Mouse (Mus musculus) olfactory bulb, adult 2 months (tissue): ENCODE results near the gene Zfp292. TPM values are rescaled to one million over a fixed set of nuclear protein-coding genes. Genes with fewer than 3 reads are reported as not detected.

Experiments
- H3K27ac ChIP-seq: fragments of 200-500 bp; 2 replicates; pipeline ENCODE4 v1.5.1; 2012; ENCODE audit warnings: low read depth, low read length; ENCODE audit not compliant: insufficient read depth
- H3K4me1 ChIP-seq: fragments of 200-500 bp; 2 replicates; pipeline ENCODE4 v1.6.1; 2012; ENCODE audit warnings: low read length; ENCODE audit not compliant: control insufficient read depth, insufficient read depth
- H3K4me3 ChIP-seq: fragments of 200-500 bp; 2 replicates; pipeline ENCODE4 v1.5.1; 2012; ENCODE audit warnings: mild to moderate bottlenecking, low read depth, low read length, moderate library complexity; ENCODE audit not compliant: insufficient read depth
- CTCF ChIP-seq: fragments of 200-500 bp; IDR thresholded peaks from 2 replicates; pipeline ENCODE4 v1.5.1; 2012; ENCODE audit warnings: low read depth, mild to moderate bottlenecking, low read length, moderate library complexity; ENCODE audit not compliant: insufficient read depth
- POLR2A ChIP-seq: fragments of 200-500 bp; IDR thresholded peaks from 2 replicates; pipeline ENCODE4 v1.6.1; 2012; ENCODE audit warnings: mild to moderate bottlenecking, low read depth, low read length, moderate library complexity; ENCODE audit not compliant: insufficient read depth
- WGBS: fragments of 180-500 bp; shearing (Covaris S2); methylation state at CpG from one replicate; pipeline ENCODE4 v1.1.7; 2018; 5-methylcytosine and 5-hydroxymethylcytosine counted together
- polyA plus RNA-seq: library from polyadenylated mRNA; stranded (reverse); fragments of >200 nt; gene quantifications from 2 replicates; pipeline ENCODE4 v1.2.4, GENCODE M21; 2012; ENCODE audit warnings: low replicate concordance; ENCODE audit not compliant: missing spikeins, insufficient read depth, insufficient read length

The Zfp292 gene
- polyA plus RNA-seq, 1 experiment: not detected

GRCm38 (mm10) chr4:34901166-34901565 lies 18.4 kb upstream of the Zfp292 start:
- no peak overlapping the region for H3K4me3 ChIP-seq
- no peak overlapping the region for H3K27ac ChIP-seq
- WGBS: 75% methylated on average over 4 of the region's 4 CpGs
- no peaks in the 10 kb centered on the region for H3K4me1 ChIP-seq
- TF ChIP-seq CTCF (no peak), POLR2A (no peak)

GRCm38 (mm10) chr4:34900155-34900554 lies 17.4 kb upstream of the Zfp292 start:
- no peak for TF ChIP-seq CTCF
- TF ChIP-seq POLR2A: no peak
- no peak overlapping the region for H3K4me3 ChIP-seq
- H3K4me1 ChIP-seq: no peaks in the 10 kb centered on the region
- WGBS: 24% methylated on average over 9 of the region's 9 CpGs
- no peak overlapping the region for H3K27ac ChIP-seq

GRCm38 (mm10) chr4:34899322-34899721 lies 16.6 kb upstream of the Zfp292 start:
- H3K4me3 ChIP-seq: no peak overlapping the region
- no peaks in the 10 kb centered on the region for H3K4me1 ChIP-seq
- TF ChIP-seq POLR2A (no peak), CTCF (no peak)
- H3K27ac ChIP-seq: no peak overlapping the region
- 98% methylated on average over 1 of the region's 1 CpGs for WGBS

DNA sequence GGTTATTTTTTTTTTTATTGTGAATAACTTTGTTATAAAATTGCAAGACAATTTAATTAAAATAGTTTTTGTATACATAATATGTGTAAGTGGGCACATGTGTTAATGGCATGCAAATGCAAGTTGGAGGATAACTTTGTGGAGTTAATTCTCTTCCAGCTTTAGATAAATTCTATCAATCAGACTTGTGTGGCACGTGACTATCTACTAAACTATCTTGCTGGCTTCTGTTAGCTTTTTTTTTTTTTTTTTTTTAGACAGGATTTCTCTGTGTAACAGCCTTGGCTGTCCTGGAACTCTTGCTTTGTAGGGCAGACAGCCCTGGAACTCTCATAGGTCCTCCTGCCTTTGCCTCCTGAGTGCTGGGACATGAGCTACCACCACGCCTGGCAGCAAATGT lies 15.7 kb upstream of the Zfp292 start:
- no peak overlapping the region for H3K4me3 ChIP-seq
- H3K4me1 ChIP-seq: no peaks in the 10 kb centered on the region
- H3K27ac ChIP-seq: no peak overlapping the region
- TF ChIP-seq CTCF (no peak), POLR2A (no peak)
- 78% methylated on average over 2 of the region's 2 CpGs for WGBS

GRCm38 (mm10) chr4:34893479-34893878 lies 10.7 kb upstream of the Zfp292 start, which contains the start of gene Cga:
Gene Cga, plus strand, starts transcription at chr4:34893779.
- TF ChIP-seq POLR2A (no peak), CTCF (no peak)
- H3K4me3 ChIP-seq: no peak within 1 kb of the TSS
- WGBS: 65% methylated on average over 1 of the region's 1 CpGs
- no peak within 1 kb of the TSS for H3K27ac ChIP-seq
- no peaks in the 10 kb centered on the region for H3K4me1 ChIP-seq

GRCm38 (mm10) chr4:34889812-34890185 lies 7.0 kb upstream of the Zfp292 start:
- H3K4me3 ChIP-seq: no peak overlapping the region
- no peak for TF ChIP-seq CTCF
- TF ChIP-seq POLR2A: no peak
- H3K4me1 ChIP-seq: peaks cover 5% of the 10 kb centered on the region
- H3K27ac ChIP-seq: no peak overlapping the region
- WGBS: 55% methylated on average over 2 of the region's 2 CpGs

DNA sequence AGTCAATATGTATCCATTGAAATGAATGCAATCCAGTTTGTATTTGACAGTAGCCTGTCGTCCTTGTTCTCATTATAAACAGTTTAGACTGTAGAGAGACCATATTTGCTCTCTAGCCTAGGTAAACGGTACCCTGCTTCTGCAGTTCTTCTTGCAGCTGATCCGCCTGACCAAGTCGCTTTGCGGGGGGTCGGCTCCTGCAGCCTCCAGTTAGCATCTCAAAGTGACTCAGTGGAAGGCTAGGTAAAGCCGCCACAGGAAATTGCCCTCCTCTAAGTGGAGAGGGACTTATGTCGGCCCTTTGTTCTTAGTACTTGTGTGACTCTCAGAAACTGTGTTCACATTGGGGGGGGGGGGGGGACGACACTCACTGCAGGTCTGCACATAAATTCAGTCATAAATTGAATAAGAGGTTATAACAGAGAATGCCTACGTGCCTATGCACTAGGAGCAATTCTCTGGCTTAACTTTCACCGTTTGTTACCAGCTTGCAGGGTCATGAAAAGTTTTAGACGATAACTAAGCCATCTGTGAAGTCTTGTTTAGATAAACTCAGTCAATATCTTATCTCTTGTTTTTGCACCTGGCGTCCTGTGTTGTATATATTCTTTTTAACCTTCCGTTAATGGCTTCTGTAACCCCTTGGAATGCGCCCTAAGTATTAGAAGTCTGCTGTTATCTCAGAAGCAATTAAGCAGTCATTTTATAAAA lies 6.5 kb upstream of the Zfp292 start:
- no peak overlapping the region for H3K27ac ChIP-seq
- WGBS: 42% methylated on average over 15 of the region's 15 CpGs
- no peak overlapping the region for H3K4me3 ChIP-seq
- no peak for TF ChIP-seq CTCF
- no peak for TF ChIP-seq POLR2A
- peaks cover 5% of the 10 kb centered on the region for H3K4me1 ChIP-seq

DNA sequence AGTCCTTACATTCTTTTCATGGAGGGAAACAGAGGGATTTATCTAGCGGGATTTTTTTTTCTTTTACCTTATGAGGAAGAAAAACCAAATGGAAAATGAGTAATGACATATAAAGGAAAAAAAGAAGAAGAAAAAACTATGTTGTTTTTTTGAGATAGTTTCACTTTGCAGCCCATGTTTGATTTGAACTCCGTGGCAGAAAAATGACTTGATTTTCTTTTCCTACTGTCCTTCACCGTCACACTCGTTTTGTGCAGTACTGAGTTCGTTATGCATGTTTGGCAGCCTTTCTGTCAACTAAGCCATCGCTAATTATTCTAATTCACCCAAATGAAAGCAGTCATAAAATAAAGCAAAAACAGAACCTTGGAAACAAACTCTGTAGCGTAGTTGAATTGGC lies 4.5 kb upstream of the Zfp292 start:
- peak overlapping the region; percentile 83 for H3K4me3 ChIP-seq
- H3K27ac ChIP-seq: peak overlapping the region; percentile 43; the same call in 1 of the 2 replicates
- WGBS: 3% methylated on average over 7 of the region's 7 CpGs
- peaks cover 5% of the 10 kb centered on the region for H3K4me1 ChIP-seq
- no peak for TF ChIP-seq POLR2A
- no peak for TF ChIP-seq CTCF

DNA sequence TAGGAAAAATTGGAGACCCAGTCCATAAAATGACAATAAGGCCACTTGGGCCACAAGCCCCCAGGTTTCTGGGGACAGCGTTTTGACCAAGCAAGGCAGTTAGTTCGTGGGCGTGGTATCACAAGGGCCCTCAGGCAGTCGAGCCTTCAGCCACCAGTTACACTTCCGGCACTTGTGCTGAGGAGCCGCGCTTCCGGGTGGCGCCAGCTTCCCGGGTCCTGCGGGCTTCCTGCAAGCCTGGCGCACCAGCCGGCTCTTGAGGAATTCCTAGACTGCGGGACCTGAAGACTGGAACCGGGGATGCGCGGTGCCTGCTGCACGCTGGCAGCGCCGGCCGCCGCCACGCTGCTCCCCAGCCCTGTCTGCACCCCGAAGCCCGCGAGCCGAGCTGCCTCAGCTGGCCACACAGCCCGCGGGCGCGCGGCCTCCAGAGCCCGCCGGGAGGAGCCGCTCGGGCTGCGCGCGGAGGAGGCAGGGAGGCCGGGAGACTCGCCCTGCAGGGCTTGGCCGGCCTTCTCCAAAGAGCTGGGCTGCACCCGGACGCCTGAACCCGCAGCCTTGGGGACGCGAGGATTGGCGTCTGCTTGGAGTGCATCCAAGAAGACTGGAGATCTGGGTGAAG lies 3.8 kb upstream of the Zfp292 start:
- Histone ChIP-seq H3K4me1 (peaks cover 5% of the 10 kb centered on the region), H3K4me3 (peak overlapping the region; percentile 83), H3K27ac (peak overlapping the region; percentile 43)
- under 1% methylated on average over 48 of the region's 48 CpGs for whole genome bisulfite sequencing
- TF ChIP-seq CTCF (no peak), POLR2A (0 out of 2 replicates have a peak, but pooled peaks have one; percentile 15)
